Mouse (Mus musculus) cerebellum, postnatal 10 days (tissue): ENCODE data around the gene Ptp4a2.
"Not testable (repeated sequence)": the region's sequence is repeated elsewhere in the genome, so short reads cannot be mapped to it uniquely, and the experiment has no call there.

Experiments
- DNase-seq, 2 experiments: peaks; one replicate each; pipeline ENCODE4 v3.0.0; 2021; ENCODE audit warnings: mixed read lengths in 2 of 2

Ptp4a2 gene

DNA sequence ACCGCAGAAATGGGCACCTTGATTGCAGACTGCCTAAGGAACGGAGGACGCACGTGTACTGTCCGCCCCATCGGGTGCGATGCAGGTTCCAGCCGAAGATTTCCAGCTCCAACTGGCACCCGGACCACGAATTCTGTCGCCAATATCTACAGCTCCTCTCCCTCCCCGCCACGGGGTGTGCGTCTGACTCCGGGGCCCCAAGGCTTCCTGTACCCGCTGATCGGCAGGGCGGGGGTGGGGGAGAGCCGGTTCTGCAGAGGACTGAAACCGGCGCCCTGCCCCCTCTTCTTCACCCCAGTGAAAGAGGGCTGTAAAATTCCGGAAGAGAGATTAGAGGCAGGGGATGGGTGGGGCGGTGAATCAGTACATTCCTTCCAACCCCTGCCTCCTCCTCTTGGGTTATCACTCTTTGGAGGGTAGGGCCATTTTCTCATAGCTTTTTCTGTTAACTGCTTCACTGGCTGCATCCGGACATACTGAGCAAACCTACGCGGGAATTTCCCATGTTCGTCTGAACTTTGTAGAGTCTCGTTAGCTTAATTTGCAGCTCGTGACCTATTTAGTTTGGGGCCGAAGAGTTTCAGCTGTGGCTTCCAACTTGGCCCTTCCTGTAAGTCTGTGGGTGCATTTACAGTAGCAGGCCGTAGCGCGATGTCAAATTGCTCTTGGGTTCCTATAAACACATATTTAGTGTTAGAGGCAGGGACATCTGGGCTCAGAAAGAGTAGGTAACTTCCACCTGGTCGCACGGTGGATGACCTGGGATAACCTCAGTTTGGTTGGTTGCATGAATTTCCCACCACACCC, at the start of gene Ptp4a2:
TSS of gene Ptp4a2 (plus strand) at position 422 of the 807 bp plus-strand sequence.
- DNase-seq = peak; percentile 25 to 30

DNA sequence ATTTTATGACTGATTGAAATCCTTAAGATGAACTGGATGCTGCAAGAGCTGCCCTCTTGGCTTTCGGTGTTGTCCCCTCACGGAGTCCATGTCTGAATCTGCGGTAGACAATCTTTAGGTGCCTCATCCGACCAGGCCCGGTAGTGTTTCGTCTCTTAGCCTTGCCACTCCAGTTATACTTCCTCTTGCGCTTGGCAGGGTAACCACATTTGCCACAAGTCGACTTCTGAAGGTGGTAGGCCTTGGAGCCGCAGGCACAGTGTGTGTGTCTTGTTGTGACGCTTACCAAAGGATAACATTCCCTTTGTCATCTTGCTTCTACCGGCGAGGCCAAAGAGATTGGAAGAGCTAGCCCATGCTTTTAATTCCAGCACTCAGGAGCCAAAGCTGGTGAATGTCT, 49.4 kb upstream of the Ptp4a2 start:
- no peak for DNase-seq

DNA sequence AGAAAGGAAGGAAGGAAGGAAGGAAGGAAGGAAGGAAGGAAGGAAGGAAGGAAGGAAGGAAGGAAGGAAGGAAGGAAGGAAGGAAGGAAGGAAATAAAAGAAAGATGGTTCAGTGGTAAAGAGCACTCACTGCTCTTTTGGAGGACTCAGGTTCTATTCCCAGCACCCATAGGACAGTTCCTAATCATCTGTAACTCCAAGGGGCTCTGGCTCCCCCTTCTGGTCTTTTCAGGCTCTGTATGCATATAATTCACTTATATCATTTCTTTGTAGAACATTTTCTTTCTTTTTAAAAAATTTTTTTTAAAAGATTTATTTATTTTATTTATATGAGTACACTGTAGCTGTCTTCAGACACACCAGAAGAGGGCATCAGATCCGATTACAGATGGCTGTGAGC, 48.5 kb upstream of the Ptp4a2 start:
- not testable (repeated sequence) for DNase-seq

DNA sequence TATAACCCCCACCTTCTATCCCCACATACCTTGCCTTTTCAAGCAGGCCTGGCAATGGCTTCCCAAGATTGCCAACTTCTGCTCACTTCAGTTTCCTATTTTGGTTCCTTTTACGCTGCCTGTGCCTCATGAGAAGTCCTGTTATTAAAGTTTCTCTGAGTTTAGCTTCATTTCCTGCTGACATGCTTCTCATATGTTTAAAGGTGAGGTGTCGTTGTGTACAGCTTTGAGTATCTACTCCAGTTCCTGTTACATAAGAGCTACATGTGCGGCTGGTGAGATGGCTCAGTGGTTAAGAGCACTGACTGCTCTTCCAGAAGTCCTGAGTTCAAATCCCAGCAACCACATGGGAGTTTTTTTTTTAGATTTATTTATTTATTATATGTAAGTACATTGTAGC, 45.7 kb upstream of the Ptp4a2 start:
- no peak for DNase-seq

DNA sequence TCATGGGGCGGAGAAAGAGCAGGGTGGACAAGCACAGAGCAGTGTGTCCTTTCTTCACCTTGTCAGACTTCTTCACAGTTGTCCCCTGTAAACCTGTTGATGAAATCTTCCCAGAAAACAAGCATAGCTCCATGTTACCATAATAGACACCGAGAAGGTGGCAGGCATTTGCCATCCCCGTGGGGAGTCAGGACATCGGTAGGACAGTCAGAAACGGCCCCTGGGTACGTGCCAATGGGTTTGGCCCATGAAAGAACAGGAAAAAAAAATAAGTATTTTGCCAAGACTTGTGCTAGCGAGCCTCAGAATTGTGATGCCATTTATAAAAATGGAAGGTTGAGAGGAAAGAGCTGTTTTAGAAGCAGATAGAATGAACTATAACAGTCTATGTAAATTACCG, 43.2 kb upstream of the Ptp4a2 start:
- peak; percentile 43 to 53 for DNase-seq

DNA sequence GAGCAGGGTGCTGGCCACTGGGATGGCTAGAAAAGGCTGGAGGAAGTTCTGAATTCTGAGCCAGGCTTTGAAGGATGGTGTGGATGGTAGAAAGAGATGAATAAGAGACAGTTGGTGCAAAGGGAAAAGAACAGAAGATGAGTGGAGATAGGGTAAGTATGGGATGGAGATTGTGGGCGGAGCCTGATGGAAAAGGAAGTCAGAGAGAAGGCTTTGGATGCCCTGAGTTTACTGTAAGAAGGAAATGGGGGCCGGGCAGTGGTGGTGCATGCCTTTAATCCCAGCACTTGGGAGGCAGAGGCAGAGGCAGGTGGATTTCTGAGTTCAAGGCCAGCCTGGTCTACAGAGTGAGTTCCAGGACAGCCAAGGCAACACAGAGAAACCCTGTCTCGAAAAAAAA, 42.3 kb upstream of the Ptp4a2 start:
- DNase-seq = not testable (repeated sequence)

DNA sequence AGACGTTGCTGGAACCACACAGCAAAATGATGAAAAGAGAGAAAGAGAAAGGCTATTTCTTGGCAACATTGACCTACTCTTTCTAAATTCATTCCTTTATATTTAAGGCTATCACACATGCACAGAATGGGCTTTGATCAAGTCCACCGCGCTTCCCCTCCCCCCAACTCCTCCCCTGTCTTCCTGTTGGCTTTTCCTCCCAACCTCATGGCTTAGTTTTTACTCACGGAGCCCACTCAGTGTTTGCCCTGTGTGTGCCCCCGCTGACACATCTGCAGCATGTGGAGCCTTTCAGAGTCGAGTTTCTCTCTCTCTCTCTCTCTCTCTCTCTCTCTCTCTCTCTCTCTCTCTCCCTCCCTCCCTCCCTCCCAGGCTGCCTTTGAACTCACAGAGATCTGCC, 40.4 kb upstream of the Ptp4a2 start:
- no peak for DNase-seq

DNA sequence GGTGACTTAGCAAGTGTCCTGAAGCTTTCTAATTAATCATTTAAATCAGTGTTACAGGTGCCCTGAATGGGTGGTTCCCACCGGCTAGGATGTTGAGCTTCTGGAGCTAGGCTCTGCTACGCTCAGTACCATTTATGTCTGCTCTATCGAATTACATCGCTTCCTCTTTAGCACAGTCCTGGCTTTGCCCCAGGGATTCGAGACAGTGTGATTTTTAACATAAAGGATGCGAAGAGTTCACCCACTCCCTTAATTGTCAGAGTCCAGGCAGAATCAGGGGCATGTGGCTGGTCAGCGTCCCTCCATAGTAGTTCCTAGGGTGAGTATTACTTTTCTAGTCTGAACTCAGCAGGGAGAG, 39.7 kb upstream of the Ptp4a2 start:
- no peak for DNase-seq

DNA sequence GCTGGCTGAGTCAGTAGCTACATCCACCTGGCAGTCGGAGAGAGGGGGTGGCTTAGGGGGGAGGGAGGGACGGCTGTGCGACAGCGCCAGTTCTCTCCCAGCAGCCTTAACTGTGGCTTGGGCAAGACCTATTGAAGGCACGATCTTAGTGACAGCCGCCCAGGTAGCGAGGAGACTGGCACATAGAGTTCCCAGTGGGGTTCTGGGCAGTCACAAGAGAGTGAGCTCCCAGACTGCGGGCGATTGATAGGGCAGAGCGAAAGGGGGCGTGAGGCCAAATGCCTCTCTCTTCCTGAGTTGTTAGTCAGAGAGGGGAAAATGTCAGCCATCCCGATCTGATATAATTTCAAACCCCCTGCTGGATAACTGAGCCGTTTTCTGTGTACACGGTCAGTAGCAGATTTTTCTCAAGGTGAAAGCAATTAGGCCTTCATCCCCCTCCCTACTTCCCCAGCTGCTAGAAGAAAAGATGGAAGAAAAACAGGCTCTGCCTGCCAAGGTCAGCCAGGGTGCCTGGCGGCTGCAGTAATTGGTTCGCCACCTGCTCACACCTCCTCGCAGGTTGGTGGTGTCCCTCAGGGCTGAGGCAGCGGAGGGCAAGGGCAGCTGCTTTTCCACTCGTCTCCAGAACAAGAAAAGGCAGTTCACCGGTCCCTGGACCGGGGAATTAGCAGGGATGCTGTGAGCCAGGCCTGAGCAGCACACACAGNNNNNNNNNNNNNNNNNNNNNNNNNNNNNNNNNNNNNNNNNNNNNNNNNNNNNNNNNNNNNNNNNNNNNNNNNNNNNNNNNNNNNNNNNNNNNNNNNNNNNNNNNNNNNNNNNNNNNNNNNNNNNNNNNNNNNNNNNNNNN, 39.1 kb upstream of the Ptp4a2 start:
- DNase-seq = peak; percentile 68

DNA sequence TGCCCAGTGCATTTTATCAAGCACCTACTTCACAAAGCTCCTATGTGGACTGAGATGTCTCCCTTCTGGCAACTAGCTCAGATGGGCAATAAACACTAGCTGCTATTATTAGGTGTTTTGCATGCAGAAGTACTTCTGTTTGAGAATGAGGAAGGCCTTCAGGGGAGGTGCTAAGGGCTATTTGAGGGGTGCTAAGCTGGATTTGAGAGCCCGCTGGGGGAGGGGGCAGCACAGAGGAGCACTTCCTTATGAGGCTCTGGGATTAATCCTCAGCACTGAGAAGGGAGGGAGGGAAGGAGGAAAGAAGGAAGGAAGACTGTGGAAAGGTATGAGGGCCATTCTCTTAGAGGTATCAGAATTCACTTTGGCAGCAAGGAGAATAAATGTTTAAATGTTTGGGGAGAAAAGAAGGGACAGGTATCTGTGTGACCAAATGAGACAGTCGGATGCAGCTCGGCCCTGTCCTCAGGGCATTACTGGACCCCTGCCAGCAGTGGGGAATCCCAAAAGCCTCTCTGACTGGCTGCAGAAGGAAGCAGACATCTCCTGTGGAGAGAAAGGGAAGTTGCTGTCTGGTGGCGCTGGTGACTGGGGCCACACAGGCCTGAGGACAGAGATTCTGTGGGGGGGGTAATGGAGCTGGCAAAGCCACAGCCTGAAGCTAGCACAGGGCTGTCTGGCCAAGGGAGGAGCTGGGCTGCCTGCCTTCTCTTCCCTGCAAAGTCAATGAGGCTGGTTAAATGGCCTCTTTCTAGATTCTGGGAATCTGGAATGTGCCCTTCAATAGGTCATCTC, 28.9 kb upstream of the Ptp4a2 start:
- peak; percentile 80 to 81 for DNase-seq

DNA sequence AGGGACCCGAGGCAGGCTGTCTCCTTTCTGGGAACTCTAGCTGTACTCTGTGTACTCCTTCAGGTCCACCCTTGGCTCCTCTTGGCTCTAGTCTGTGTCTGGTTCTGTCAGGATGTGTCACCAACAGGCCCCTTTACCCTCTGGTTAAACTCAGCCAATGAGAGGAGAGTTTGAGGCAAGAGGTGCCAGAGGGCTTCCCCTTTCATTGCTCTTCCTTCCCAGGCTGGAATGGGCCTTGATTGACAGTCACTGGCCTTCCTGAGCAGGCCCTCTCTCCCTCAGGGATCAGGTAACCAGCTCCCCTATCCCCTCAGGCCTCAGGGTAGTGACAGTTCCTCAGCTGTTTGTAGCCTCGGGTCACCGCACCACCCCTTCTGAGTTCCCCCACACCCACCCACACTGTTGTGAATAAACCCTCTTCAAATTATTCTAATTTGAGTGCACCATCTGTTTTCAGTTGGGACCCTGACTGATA, 28.1 kb upstream of the Ptp4a2 start:
- peak in 1 of 2 experiments; percentile 25 for DNase-seq

DNA sequence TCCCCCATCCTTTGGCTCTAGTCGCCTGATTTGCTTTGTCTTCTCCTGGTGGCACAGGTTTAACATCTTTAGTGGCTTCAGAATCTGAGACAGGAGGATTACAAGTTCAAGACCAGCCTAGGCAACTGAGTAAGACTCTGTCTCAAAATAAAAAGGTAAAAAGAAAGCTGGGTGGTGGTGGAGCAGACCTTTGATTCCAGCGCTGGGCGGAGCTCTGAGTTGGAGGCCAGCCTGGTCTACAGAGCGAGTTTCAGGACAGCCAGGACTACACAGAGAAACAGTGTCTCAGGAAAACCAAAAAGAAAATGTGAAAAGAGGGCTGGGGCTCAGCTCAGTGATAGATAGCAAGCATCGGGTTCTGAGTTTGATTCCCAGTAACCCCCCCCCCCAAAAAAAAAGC, 27.5 kb upstream of the Ptp4a2 start:
- no peak for DNase-seq

DNA sequence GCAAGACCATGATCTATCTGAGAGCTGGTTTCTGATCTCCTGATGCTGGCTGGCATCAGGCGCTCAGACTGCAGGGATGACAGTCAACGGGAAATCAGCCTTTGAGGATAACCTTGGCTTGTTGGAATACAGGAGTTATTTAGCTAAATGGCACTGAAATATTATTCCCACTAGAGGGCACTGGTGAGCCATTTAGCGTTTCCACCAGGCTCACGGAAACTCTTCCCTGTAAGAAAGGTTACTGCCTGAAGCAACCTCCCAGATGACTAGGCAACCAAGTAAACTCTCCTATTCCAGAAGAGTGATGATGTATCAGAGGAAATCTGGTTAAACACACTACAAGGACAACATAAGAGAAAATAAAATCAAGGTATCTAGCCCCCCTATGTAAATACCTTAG, 25.8 kb upstream of the Ptp4a2 start:
- peak; percentile 84 to 89 for DNase-seq

DNA sequence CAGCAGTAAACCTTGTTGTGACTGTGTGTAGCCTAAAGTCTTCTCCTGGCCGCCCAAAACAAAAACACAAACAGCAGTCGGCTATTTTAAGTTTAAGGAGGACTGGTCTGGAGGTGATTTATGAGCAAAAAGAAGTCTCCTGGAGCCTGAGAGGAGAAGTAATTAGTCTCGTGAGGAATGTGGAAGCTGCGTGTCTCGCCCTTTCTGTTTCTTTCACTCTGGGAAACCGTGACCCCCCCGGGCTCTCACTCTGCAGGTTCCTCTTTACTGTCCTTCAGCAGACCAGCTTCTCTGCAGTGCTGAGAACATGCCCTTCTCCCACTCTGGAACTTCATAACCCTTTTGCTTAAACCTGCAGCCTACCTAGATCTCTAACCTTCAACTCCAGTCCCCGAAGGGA, 22.3 kb upstream of the Ptp4a2 start:
- DNase-seq = no peak

DNA sequence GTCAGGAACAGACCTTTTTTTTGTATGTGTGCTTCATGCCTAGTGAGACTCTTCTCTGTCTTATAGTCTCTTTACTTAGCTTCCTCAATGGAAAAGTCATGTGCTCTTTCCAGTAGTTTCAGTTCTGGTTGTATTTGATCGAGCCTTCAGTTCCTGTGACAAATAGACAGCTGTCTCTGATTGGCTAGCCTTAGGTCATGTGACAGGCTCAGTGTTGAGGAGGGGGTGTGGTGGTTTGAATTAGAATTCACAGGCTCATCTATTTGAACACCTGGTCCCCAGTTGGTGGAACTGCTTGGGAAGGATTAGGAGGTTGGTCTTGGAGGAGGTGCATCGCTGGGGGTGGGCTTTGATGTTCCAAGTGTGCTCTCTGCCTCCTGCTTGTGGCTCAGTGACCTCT, 21.4 kb upstream of the Ptp4a2 start:
- no peak for DNase-seq

DNA sequence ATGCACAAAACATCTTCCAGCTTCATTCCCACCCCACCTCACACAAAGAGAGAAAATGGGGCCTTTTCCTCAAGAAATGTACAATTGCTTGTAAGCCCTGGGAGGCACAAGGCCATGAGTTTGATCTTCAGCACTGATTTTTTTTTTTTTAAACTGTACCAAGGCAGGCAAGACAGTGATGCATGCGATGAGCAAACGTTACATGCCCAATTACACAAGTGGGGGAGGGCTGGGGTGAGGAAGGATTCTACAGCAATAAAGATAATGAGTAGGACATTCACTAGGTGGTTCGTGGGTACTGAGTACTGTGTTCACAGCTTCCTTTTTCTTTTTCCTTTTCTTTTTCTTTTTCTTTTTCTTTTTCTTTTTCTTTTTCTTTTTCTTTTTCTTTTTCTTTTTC, 20.5 kb upstream of the Ptp4a2 start:
- DNase-seq = no peak

DNA sequence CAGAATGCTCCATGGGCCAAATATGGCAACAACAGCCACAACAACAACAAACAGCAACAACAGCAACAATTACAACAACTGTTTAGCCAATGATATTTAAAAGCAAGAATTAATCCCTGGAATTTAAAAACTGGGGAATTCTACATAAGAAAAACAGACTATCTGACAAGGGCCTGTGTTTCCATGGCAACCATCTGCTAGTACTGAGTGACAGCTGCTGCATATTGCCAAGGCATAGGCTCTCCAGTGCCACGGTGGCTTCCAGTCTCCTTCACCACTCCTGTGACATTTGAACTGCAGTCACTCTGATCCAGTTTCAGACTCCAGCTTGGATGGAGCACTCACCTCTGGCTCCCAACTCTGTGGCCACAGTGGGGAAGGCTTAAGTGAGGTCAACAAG, 19.6 kb upstream of the Ptp4a2 start:
- DNase-seq = peak; percentile 41 to 42

DNA sequence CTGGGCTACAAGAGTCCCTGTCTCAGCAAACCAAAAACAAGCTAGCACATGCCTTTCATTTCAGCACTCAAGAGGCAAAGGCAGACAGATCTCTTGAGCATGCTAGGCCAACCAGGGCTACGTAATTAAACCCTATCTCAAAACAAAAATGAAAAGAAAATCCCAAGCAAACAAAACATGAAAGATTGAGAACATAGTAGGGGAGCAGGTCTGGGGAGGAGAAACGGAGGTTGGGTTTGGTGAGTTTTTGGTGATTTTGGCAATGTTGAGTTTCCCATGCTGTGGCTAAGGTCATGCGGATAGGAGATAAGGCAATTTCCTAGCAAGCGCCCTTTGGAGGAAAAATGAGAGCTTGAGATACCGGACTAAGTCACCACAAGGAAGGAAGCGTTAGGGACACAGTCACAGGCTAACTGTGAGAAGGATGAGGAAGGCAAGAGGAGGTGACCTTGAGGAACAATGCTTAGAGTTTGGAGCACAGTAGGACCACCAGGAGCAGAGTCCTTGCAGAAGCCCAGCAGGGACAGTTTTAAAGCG, 18.3 kb upstream of the Ptp4a2 start:
- DNase-seq = no peak

DNA sequence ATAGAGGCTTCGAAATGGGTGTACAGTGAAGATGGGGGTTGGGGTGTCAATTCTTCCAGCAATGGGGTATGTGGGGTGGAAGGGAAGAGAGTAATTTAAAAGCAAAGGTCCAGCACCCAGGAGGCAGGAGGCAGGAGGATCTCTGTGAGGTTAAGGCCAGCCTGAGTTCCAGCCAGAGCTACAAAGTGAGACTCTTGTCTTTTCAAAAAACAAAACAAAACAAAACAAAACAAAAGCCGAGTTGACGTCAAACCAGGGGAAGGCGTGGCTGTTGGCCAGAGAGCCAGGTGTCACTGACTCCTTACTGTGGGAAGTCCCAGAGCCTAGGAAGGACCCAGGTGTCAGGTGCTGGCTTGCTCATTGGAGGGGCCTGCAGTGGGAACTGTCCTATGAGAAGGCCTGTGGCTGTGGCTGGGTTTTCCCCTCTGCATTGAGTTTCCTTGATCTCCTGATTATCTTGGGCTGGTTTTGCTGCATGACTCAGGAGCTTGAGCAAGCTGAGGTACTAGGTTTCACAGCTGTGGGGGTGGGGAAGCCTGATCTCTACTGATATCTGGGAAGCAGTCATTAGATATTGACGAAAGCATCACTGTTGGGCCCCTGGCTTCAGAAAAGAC, 17.2 kb upstream of the Ptp4a2 start:
- no peak for DNase-seq

DNA sequence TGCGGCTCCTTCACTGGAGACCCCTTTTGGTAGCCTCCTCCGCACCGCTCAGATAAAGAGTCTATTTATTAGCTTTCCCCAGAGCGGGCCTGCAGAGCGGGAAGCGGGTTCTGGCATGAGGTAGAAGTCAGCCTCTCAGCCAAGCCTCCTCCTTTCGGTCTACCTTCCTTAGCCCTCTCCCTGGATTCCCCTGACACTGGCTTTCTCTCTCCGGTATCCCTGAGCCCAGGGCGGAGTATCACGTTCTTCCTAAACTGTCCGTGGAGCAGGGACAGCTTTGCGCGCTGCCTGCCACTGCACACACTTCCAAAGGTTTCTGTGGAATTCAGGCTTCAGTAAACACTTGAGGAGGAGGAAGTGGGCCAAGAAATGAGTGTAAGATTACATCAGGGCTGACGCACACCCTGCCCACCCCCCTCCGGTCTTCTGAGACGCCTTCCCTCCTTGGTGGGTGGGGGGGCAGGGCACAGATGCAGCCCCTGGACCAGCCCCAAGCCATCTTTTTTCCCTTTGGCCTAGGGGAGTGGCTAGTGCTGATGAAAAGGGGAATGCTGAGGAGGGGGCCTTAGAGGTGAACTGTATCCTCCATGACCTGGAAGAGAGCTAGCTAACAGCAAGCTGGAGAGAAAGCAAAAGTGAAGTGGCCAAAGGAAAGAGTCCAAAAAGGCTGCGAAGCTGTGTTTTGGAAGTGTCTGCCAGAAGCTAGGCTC, 15.7 kb upstream of the Ptp4a2 start:
- DNase-seq = peak; percentile 60 to 63

DNA sequence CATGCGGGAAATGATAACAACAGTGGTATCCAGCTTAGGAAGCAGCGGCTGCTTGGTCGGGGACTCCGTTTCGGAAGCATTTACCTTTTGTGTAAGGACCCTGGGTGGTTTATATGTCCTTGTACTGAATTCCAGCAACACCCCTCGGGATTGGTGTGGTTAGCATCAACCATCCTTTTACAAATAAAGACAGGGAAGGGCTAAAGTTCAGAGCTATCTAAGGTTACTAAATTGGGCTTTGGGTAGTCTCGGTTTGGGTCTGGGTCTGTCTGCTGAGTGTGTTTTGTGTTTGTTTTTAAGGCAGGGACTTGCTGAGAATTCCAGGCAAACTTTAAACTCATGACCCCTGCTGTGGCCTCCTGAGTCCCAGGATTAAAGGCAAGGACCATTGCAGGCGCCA, 15.2 kb upstream of the Ptp4a2 start:
- DNase-seq = no peak

DNA sequence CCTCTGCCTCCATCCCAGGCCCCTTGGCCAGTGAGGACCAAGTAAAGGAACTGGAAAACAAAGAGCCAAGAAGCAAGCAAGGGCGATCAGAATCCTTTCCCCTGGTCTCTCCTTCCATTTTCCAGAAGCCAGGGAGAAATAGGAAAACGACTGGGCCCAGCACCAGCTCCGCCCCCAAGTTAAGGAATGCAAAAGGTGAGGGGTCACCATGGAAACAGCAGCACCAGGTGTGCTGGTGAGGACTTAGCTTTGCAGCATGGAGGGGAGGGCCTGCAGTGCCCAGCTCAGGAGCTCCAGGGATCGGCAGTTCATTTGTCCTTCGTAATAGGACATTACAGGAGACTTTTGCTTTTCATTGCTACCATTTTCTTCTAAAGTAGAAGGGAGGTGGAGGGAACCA, 13.0 kb upstream of the Ptp4a2 start:
- no peak for DNase-seq
